Mouse (Mus musculus): ENCODE measurements around the gene Rrbp1.

DNA sequence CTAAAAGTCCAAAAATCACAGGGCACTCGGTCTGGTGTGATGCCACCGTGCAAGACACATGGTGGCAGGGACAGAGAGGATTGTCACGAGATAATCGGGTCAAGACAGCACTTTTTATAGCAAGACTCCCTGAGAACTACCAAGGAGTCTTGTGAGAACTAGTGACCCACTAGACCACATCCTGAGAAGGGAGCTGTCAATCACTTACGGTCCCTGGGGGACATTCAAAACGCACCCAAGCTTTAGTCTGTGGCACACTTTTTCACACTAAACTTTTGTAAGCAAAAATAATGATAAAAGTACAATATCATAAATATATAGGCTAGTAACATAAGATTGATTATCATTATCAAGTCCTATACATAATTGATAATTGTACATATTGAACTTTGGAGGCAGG, 39.8 kb upstream of the Rrbp1 start:
- TF ChIP-seq CTCF (IDR thresholded peaks at IDR 0.05) (no peak), EP300 (IDR thresholded peaks at IDR 0.05) (no peak)
